Mouse (Mus musculus) heart, postnatal 0 days (tissue): ENCODE data around the gene Rassf1.

Experiments used
- CTCF ChIP-seq: IDR thresholded peaks from 2 replicates; pipeline ENCODE4 v1.5.1; 2016; ENCODE audit warnings: antibody characterized with exemption, control low read depth, low read depth
- EP300 ChIP-seq: IDR thresholded peaks from 2 replicates; pipeline ENCODE4 v1.6.1; 2016; ENCODE audit warnings: antibody characterized with exemption, low read depth

GRCm38 (mm10) chr9:107544729-107545128 is 6.6 kb upstream of the Rassf1 start:
- no peak for TF ChIP-seq CTCF
- TF ChIP-seq EP300, result no peak
